ENCODE assay signal across 13 mouse cellular contexts in genomic region chrX:12461657-12462056, GRCm38 (mm10).
"Had no signal": no experiment of that assay in that cellular context is flagged by ENCODE, and none has a peak within 500 bp of the region (broad histone marks: within the 10 kb centered on the region; RNA-seq: fewer than 3 reads in every experiment).

No protein-coding gene starts in this region.

- DNase-seq: gastrocnemius, postnatal 14 days; gastrocnemius, postnatal 36 days; heart, adult 18-20 months; heart, postnatal 14 days; heart, postnatal 36 days; kidney, adult 11 months; kidney, adult 2 months; kidney, adult 9 months; kidney, postnatal 14 days; kidney, postnatal 36 days; liver had no signal

- ATAC-seq: hindbrain, postnatal 0 days; intestine, embryonic 16.5 days had no signal
